Mouse (Mus musculus) neural tube, embryonic 13.5 days (tissue): Measurements from ENCODE around the gene Edar. TPM values are rescaled to one million over a fixed set of nuclear protein-coding genes. Genes with fewer than 3 reads are reported as not detected.

ENCODE experiments used
- ATAC-seq: fragments of 200-750 bp; cut with Nextera tagmentation; 2 replicates; pipeline ENCODE4 v1.8.0; 2017; ENCODE audit warnings: low read depth, mild to moderate bottlenecking, moderate TSS enrichment, moderate library complexity
- H3K27ac ChIP-seq: fragments of 300-500 bp; sonication (generic); replicated peaks from 2 replicates; pipeline ENCODE4 v1.5.1; 2015; ENCODE audit warnings: moderate library complexity, mild to moderate bottlenecking, inconsistent platforms
- H3K27me3 ChIP-seq: fragments of 300-500 bp; sonication (generic); 2 replicates; pipeline ENCODE4 v1.6.1; 2015; ENCODE audit warnings: mild to moderate bottlenecking, inconsistent platforms
- H3K36me3 ChIP-seq: fragments of 300-500 bp; sonication (generic); 2 replicates; pipeline ENCODE4 v1.6.1; 2015; ENCODE audit warnings: mild to moderate bottlenecking, inconsistent platforms
- H3K4me1 ChIP-seq: fragments of 300-500 bp; sonication (generic); replicated peaks from 2 replicates; pipeline ENCODE4 v1.6.1; 2015; ENCODE audit warnings: inconsistent platforms
- H3K4me2 ChIP-seq: fragments of 300-500 bp; sonication (generic); 2 replicates; pipeline ENCODE4 v1.6.1; 2015; ENCODE audit warnings: inconsistent platforms, mild to moderate bottlenecking, moderate library complexity
- H3K4me3 ChIP-seq: fragments of 300-500 bp; sonication (generic); 2 replicates; pipeline ENCODE4 v1.5.1; 2015; ENCODE audit warnings: mild to moderate bottlenecking, inconsistent platforms
- H3K9ac ChIP-seq: fragments of 300-500 bp; sonication (generic); 2 replicates; pipeline ENCODE4 v1.6.1; 2015; ENCODE audit warnings: moderate library complexity, mild to moderate bottlenecking, inconsistent platforms
- H3K9me3 ChIP-seq: fragments of 300-500 bp; sonication (generic); 2 replicates; pipeline ENCODE4 v1.6.1; 2016; ENCODE audit warnings: inconsistent platforms
- WGBS: fragments of 180-500 bp; shearing (Covaris S2); methylation state at CpG from one replicate; pipeline ENCODE4 v1.1.7; 2015; 5-methylcytosine and 5-hydroxymethylcytosine counted together
- polyA plus RNA-seq: library from polyadenylated mRNA; unstranded; fragments of >200 nt; fragmentation: Nextera tagmentation; extraction: Ambion mirVana; gene quantifications from 2 replicates; pipeline ENCODE4 v1.2.1, GENCODE M21; 2015

Edar gene
- polyA plus RNA-seq, 1 experiment from 2014 or later = 0.06 TPM

- Histone ChIP-seq H3K9me3 (peaks cover 5% of the 10 kb centered on the region; the same call in 1 of the 2 replicates), H3K27me3 (no peaks in the 10 kb centered on the region), H3K9ac (no peak overlapping the region), H3K4me1 (no peaks in the 10 kb centered on the region), H3K36me3 (peaks cover 4% of the 10 kb centered on the region; the same call in 1 of the 2 replicates), H3K27ac (no peak overlapping the region), H3K4me3 (no peak overlapping the region), H3K4me2 (no peak overlapping the region)
- WGBS = 87% methylated on average over 3 of the region's 3 CpGs
- ATAC-seq = no peak
Observed at GRCm38 (mm10) chr10:58594486-58594885, 81.0 kb downstream of the Edar start.

- Histone ChIP-seq H3K4me1 (no peaks in the 10 kb centered on the region), H3K27ac (no peak overlapping the region), H3K27me3 (no peaks in the 10 kb centered on the region), H3K4me3 (no peak overlapping the region), H3K9ac (no peak overlapping the region), H3K9me3 (peaks cover 4% of the 10 kb centered on the region; the same call in 1 of the 2 replicates), H3K4me2 (no peak overlapping the region), H3K36me3 (no peaks in the 10 kb centered on the region)
- WGBS = 75% methylated on average over 5 of the region's 5 CpGs
- no peak for ATAC-seq
Observed at GRCm38 (mm10) chr10:58585427-58586223, 89.8 kb downstream of the Edar start.

- WGBS = 92% methylated on average over 6 of the region's 6 CpGs
- no peak overlapping the region for H3K4me3 ChIP-seq
- no peak overlapping the region for H3K27ac ChIP-seq
- no peak for ATAC-seq
- H3K27me3 ChIP-seq = no peaks in the 10 kb centered on the region
- H3K4me1 ChIP-seq = no peaks in the 10 kb centered on the region
- no peak overlapping the region for H3K4me2 ChIP-seq
- no peak overlapping the region for H3K9ac ChIP-seq
- no peaks in the 10 kb centered on the region for H3K9me3 ChIP-seq
- no peaks in the 10 kb centered on the region for H3K36me3 ChIP-seq
Observed at GRCm38 (mm10) chr10:58560521-58560920, 114.9 kb downstream of the Edar start.

GRCm38 (mm10) chr10:58559901-58560300 lies 115.6 kb downstream of the Edar start:
- H3K4me3 ChIP-seq = no peak overlapping the region
- no peaks in the 10 kb centered on the region for H3K4me1 ChIP-seq
- 20% methylated on average over 3 of the region's 3 CpGs for WGBS
- H3K36me3 ChIP-seq = no peaks in the 10 kb centered on the region
- peak; percentile 27; the same call in 1 of the 2 replicates for ATAC-seq
- H3K4me2 ChIP-seq = no peak overlapping the region
- no peak overlapping the region for H3K27ac ChIP-seq
- no peaks in the 10 kb centered on the region for H3K27me3 ChIP-seq
- no peak overlapping the region for H3K9ac ChIP-seq
- no peaks in the 10 kb centered on the region for H3K9me3 ChIP-seq

- no peak overlapping the region for H3K9ac ChIP-seq
- H3K27ac ChIP-seq = no peak overlapping the region
- H3K36me3 ChIP-seq = no peaks in the 10 kb centered on the region
- H3K27me3 ChIP-seq = no peaks in the 10 kb centered on the region
- H3K4me1 ChIP-seq = no peaks in the 10 kb centered on the region
- H3K4me3 ChIP-seq = no peak overlapping the region
- no peak for ATAC-seq
- H3K9me3 ChIP-seq = no peaks in the 10 kb centered on the region
- 28% methylated on average over 7 of the region's 7 CpGs for WGBS
- H3K4me2 ChIP-seq = no peak overlapping the region
Observed at GRCm38 (mm10) chr10:58559098-58559497, 116.4 kb downstream of the Edar start.

- no peak for ATAC-seq
- no peak overlapping the region for H3K4me2 ChIP-seq
- H3K9ac ChIP-seq = no peak overlapping the region
- 90% methylated on average over 8 of the region's 8 CpGs for WGBS
- no peak overlapping the region for H3K4me3 ChIP-seq
- no peaks in the 10 kb centered on the region for H3K36me3 ChIP-seq
- H3K4me1 ChIP-seq = no peaks in the 10 kb centered on the region
- H3K27me3 ChIP-seq = no peaks in the 10 kb centered on the region
- no peak overlapping the region for H3K27ac ChIP-seq
- no peaks in the 10 kb centered on the region for H3K9me3 ChIP-seq
Observed at GRCm38 (mm10) chr10:58554693-58555387, 120.6 kb downstream of the Edar start.

Other genes starting within 250 kb of the Edar start
- gene Ranbp2, start 228.7 kb downstream of the Edar start, polyA plus RNA-seq = 17.3 and 19.6 TPM in 2 replicates
- gene Ccdc138, start 177.7 kb downstream of the Edar start, polyA plus RNA-seq = 7.5 and 7.7 TPM in 2 replicates
- gene Gm17542, start 42.6 kb upstream of the Edar start, polyA plus RNA-seq = not detected in 2 replicates
- gene Sh3rf3, start 137.7 kb upstream of the Edar start, polyA plus RNA-seq = 4.6 and 5.6 TPM in 2 replicates